Mouse (Mus musculus) CD8-positive naive resting alpha-beta T cell, adult 2 months (primary cell): ENCODE measurements at regions not wholly inside any gene's neighbourhood (a gene's known extent, or its start where the extent isn't known, plus 50 kb on each side); places are given as distances from the start of the nearest gene placed in this dataset.
A peak's percentile ranks its signal among the peaks of the same experiment; 100 is the strongest.
"Not testable (repeated sequence)": the region's sequence is repeated elsewhere in the genome, so short reads cannot be mapped to it uniquely, and the experiment has no call there.

Experiments used
- DNase-seq, 2 experiments: peaks; one replicate each; pipeline ENCODE4 v3.0.0; 2022; ENCODE audit warnings: low read depth in 2 of 2, low spot score in 2 of 2

DNA sequence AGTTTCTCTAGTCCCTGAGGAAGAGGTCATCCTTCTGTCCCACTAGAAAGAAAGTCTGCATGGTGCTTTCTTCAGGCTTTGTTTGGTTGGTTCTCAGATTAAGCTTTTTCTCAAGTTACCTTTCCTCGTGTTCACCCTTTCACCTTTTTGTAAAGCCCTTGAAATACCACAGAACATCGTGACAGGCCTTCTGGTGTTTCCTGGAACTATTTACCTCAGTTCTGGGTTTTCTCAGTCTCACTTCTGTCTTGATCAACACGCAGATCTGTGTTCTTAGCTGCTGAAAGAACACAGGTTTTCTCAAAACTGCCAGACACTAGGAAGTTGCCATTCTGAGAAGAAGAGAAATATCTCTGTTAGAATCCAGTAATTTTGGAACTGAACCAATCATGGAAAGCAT, 255.8 kb downstream of the Nfkbiz start:
- DNase-seq: peak in 1 of 2 experiments; percentile 14

DNA sequence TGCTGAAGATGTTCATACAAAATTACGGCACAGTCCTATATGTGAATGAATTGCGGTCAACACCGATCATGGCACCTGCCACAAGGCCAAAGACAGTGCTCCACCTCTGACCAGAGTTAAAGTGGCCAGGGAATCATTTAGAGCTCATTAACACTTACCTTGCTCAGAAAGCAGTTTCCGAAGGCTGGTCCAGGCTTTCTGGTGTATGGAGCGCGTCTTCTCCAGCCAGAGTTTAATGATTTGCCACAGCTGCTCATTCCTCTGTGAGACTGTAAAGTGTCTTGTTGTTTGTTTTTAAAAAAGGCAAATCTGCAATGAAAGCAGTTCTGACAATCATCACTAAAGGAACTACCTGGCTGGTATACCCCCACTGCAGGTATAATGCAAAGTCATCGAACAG, 256.7 kb downstream of the Nfkbiz start:
- DNase-seq: no peak

DNA sequence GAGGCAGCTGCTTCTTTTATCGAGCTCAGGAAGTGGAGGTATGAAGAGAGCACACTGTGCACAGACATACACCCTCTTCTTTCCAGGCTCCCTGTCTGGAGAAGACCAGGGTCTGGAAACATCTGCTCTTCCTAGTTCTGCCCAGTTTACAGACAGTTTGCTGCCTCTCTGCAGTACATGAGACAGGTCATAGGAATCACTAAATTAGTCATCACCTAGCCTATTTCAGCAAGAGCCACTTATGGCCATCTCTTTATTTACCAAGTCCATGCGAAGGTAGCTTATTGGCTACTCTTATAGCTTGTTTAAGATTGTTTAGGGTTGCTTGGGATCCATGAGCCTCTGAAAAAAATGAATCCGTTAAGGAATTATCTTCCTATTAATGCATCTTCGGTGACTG, 257.9 kb downstream of the Nfkbiz start:
- DNase-seq: no peak

DNA sequence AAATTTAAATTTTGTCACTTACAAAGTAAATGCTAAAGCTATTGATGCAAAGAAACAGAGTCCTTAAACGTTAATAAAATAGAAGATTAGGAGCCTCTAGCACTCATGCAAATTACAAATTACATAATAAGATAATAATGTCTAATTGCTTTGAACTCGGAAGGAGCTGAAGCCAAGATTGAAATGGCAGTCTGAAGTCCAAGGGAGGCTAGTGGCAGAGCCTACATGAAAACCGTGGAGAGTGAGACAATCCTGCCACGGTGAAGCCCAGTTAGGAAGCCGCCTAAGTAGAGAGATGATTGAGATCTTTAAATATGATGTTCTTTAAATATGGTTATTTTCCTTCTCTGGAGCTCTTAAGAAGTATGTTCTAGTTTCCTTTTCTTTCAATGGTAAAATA, 260.0 kb downstream of the Nfkbiz start:
- no peak for DNase-seq

DNA sequence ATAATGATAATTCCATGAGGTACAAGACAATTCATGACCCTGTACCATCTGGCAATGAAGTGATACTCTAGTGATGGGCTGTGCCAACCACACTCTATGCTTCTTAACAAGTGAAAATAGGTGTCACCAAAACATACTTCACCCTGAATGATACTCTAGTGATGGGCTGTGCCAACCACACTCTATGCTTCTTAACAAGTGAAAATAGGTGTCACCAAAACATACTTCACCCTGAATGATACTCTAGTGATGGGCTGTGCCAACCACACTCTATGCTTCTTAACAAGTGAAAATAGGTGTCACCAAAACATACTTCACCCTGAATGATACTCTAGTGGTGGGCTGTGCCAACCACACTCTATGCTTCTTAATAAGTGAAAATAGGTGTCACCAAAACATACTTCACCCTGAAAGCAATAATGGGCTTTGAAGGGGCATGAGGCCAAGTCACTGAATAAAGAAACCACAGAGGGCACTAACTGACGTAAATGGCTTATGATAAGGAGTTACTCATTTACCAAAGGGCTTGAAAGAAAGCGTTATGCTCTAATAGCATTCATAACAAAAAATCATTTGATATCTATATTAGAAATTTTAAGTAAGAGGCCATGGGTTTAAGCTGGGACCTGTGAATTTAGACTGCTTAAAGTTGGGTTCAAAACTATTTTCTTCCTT, 263.0 kb downstream of the Nfkbiz start:
- not testable (repeated sequence) for DNase-seq

DNA sequence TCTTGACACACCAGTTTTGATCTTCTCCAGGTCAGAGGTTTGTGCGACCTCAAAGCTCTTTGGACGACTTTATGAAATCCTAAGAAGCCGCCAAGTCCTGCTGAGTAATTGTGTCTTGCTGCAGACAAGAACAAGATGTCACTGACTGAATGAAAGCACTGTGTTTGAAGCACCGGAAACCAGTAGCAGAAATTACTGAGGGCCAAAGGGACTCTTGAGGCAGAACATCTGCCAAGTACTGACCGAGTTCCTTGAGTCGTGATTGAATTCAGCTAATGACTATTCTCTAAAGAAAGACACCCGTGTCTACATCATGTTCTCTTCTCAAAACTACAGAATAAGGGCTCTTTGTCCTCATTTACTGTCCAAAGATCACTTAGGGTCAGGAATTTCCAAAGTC, 267.6 kb downstream of the Nfkbiz start:
- no peak for DNase-seq

DNA sequence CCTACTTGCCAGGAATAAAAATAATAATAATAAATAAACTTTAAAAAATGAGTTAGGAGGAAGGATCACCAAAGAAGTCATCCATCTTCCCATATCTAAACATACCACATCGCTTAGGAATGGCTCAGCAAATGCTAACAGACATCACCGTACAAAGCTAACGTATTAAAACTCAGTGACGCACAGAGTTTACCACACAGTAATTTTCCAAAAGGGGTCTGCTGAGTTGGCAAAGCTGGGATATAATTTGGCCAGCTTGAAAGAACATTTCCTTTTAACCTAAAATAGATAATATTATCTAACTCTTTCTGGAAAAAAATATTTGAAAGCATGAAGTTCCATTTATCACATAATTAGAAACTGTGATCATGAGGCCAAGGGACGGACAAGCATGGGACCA, 268.6 kb downstream of the Nfkbiz start:
- DNase-seq: no peak

DNA sequence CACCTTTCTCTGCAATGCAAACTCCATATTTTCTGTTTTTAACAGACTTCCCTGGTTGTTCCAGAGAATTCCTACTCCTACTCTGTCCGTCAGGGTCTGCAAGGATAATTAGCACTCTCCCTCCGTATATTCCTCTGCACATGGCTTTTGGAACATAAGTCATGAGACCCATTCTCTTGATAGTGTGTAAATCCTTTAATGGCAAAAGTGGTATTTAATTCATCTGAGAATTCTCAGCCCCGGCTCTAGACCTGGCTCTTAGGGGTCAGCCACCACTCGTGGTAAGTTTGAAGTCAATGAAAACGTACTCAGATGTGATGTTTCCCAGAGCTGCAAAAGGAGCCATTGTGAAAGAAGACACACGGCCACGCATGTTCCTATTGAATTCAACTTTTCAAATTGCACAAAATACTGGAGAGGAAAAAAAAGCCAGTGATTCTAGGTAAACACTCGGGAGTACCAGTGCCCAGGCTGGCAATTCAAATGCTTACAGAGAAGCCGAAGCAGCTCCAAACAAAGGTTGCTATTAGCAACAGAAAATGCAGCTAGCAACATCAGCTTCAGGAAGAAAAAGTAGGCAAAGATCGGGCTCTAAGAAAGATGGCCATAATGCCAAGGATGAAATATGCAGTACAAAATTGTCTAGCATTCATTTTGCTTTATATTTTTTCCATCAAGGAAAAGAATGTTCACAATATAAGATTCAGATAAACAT, 258.2 kb upstream of the Zpld1 start:
- DNase-seq: no peak

DNA sequence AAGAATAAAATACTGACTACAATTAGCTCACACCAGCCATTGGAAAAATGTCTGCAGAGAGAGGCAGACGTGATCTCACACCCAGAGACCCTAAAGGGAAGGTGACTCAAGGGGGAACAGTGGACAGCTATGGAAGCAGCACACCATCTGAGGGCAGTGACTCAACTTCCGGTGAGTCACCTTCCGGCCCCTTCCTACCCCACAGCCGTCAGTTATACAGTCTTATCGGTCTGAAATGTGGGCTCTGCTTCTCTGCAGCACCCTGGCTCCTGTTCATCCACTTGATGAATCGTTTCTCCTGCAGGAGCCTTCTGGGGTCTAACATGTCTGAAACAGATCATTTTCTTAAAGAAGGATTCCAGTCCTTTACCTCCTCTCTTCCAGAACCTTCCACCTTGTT, 257.4 kb upstream of the Zpld1 start:
- DNase-seq: no peak

DNA sequence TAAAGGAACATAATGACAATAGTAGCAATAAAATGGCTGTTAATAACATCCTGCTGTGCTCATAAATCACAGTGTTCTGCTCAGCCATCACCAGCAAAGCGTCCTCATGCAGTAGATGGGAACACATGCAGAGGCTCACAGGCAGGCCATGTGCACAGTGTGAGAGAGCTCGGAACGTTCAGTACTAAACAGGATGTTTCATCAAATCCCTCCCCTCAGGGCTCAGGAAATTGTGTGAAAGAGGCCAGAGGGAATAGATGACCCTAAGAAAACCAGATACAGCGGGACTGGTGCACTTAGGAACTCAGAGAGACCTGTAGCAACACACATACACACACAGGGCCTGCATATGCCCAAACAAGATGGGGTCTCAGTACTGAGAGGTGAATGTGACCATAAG, 256.1 kb upstream of the Zpld1 start:
- no peak for DNase-seq

DNA sequence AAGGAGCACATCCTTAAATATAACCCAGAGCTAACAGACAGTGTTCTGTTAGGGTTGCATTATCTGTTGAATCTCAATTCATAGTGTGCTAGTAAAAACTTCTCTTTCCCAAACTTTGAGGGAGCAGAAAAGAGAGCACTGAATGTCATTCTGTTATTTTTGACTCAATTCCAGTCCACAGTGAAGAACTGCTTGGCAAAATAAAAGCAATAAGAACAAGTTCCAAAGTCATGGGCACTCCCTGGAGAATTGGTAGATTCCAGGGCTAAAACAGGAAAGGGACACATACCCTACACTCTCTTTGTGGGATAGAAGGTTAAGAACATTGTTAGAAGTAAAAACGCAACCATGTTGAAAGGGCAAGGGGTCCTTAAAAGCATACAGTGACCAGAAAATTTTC, 253.6 kb upstream of the Zpld1 start:
- DNase-seq: no peak

DNA sequence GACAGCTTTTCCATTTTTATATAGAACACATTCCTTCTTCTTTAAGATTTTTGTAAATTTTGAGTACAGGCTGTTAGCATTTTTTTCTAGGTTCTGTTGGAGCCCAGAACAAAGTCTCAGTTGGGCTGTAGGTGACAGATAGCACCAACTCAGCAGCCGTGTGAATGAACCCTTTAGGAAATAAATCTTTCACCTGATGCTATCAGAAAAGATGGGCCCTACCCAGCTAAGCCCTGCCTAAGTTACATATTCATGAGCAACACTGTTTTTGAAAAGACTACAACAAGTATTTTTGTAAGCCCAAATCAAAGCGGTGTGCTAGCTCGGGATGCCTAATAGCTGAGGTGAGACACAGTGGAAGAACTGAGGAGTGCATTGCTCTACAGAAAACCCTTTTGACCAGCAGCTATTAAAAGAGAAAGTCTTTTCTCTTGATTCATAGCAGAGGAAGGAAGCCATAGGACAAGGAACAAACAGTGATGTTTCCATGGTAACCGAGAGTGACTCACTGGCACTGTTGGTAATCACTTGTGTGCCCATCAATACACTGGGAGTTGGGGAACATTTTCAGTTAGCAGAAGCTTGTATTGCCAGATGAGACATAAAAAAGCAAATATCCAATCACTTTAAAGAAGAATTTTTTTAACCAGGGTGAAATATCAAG, 253.0 kb upstream of the Zpld1 start:
- DNase-seq: no peak

DNA sequence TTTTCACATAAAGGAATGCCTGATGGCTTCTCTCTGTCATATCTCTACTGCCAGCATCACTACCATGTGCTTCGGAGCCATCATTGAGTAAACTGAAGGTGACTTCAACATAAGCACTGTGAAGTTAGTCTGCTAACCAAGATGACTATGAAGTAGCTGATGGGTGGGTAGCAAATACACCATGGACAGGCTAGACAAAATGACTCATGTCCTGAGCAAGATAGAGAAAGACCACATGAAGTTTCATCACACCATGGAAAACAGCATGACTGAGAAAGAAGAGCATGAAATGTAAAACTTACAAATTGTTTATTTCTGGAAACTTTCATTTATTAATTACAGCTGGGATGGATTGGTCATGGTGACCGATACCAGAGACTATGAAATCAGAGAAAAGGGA, 249.3 kb upstream of the Zpld1 start:
- DNase-seq: no peak

DNA sequence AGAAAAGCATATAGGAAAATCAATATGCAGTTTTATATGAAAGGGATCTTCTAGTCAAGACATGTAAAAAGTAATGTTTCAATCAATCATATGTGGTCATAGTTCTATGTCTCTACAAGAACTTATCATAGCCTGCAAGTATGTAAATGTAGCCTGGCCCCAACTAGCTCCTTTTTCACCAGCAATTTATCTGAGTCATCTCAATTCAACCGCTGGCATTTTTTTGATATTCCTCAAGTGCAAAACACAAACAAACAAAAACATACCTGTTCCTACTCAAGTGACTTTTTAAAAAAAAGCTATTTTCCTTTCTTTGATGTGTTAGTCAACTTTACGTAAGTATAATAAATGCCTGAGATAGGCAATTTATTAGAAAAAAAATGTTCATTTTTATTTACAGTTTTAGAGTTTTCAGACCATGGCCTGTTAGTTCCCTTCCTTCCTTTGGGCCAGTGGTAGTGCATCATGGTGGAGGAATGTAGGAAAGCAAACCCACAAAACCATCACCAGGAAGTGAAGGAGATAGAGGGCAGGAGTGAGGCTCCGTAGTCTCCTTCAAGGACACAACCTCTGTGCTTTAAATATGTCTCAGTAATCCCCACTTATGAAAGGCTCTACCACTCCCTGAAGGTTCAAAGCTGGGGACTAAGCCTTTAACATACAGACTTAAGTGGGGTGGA, 242.7 kb upstream of the Zpld1 start:
- no peak for DNase-seq

DNA sequence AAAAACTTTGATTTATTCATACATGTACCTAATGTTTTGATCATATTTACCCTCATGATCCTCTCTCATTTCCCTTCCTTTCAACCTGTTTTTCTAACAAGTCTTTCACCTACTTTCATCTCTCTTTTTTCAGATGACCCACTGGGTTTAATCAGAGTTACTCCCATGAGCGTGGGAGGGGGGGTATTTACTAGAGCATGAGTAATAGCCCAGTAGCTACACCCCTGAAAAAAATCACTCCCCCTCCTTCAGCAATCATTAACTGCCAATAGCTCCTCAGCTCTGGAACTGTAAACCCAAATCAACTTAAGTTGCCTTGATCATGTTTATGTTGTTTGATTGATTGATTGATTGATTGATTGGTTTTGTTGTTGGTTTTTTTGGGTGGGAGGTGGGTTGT, 241.4 kb upstream of the Zpld1 start:
- no peak for DNase-seq

DNA sequence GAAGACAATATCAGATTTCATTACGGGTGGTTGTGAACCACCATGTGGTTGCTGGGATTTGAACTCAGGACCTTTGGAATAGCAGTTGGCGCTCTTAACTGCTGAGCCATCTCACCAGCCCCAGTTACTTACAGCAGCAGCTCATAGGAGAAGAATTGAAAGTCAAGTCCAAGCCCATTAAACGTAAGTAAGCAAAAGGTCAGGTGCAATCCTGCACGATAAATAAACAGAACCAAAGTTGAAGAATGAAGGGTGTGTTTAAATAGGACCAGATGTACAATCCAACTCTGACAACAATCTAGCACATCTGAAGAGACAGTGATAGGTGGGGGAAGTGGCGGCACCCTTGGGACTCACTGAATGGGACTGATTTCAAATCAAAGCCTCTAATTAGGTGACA, 239.8 kb upstream of the Zpld1 start:
- no peak for DNase-seq

DNA sequence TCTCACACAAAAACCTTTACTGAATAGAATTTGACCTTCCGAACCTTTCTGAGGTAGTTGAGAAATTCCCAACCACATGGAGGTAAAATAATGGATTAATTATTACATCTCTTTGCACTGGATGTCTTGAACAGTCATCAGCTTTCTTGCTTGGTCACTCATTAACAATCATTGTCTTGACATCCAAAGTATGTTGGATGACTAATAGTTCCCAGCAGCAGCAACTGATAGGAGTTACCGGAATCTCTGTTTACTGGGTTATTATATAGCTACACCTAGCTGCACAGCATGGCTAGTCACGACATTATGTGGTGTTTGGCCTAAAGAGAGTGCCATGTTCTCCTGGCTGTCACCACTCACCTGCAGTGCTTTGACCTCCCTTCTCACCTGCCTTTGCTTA, 234.9 kb upstream of the Zpld1 start:
- DNase-seq: no peak

DNA sequence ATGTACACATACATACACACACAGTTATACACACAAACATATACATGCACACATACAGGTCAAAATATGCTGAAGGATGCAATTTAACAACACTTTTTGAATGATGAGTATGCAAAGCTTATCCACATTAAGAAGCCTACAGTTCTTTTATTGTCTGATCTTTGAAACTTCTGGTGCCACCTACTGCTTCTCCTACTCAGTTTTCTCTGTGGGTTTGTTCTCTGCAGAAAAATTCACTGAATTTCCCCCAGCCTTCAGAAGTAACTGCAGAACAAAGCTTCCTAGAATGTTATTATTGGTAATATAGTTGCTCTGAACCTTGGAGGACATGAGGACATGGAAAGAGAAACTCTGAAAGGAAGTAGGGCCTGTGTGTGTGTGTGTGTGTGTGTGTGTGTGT, 233.1 kb upstream of the Zpld1 start:
- no peak for DNase-seq

DNA sequence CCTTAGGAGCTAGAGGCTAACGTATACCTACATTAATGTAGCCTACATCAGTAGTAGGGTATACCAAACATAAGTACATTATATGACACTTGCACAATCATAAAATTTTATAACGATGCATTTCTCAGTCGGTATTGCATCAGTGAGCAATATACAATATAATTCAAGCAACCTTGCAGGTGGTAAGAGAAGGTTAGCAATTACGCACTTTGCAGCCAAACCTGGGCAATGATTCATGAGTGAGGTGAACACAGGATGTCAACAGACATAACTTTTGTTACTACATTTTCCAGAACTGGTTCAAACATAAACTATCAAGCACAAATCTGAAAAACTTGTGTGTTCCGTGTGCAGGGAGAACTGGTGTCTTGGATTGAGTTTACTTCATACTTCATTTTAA, 229.9 kb upstream of the Zpld1 start:
- DNase-seq: no peak

DNA sequence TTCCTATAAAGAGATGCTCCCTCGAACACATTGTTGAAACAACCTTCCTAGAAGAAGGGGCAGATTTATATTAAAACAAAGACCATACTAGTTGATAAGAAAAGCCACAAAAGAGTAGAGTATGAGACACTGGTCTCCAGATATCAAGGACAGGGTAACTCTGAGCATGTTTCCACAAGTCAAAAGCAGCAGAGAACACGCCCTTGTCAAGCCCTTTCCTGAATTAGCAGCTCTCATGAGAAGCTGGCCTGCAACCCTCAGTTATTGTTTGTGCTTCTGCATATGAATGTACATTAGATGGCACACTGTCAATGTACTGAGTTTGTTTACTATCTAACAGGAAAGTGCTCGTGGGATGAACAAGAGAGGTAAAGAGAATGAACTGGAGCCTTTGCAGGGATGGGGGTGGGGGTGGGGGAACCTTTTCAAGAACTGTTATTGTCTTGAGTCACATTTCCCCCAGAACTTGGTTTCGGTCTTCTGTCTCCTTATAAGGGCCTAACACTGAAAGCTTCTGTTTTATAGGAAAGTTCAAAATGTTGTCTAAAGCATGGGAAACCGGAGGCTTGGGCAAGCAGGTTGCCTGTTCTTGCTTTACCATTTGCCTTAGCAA, 228.6 kb upstream of the Zpld1 start:
- no peak for DNase-seq

DNA sequence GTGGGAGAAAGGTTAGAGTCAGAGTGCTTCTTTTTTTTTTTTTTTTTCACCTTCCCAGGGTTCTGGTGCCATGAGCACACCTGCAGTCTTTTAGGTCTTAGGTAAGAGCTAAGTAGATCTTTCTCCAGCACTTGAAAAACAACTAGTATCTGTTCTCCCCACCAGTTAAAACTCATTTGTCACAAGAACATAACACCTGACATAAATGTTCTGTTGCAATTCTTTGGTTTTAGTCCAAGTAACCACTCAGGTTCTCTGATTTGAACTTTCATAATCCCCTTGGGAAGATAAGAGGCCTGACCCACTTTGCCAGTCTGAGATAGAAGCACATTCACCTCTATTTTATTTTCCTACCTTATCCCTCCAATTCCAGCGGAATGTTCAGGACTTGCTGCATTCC, 225.5 kb upstream of the Zpld1 start:
- DNase-seq: no peak

DNA sequence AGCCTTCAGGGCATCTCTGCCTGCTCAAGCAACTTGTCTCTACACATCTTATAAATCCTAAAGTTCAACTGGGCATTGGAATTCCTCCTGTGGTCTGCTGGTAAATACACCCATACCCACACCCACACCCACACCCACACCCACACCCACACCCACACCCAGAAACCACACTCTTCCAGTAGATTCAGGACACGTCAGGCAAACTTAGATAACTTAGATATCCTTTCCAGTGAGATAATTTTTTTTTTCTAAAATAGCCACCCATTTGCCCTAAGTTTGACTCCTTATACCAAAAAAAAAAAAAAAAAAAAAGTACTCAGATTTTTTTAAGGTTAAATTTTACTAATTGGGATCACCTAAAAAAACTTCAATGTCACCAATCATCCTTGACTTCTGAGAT, 224.5 kb upstream of the Zpld1 start:
- no peak for DNase-seq
